Mouse (Mus musculus) lung, postnatal 0 days (tissue): ENCODE measurements around the gene Tomt. TPM values are rescaled to one million over a fixed set of nuclear protein-coding genes. Genes with fewer than 3 reads are reported as not detected.

ENCODE experiments used
- ATAC-seq: fragments of 200-750 bp; cut with Nextera tagmentation; 2 replicates; pipeline ENCODE4 v1.8.0; 2017; ENCODE audit warnings: moderate library complexity
- DNase-seq: peaks from one replicate; pipeline ENCODE4 v3.0.0-alpha.2; 2016; ENCODE audit warnings: low spot score
- H3K27ac ChIP-seq: fragments of 300-500 bp; sonication (generic); 2 replicates; pipeline ENCODE4 v1.5.1; 2014; ENCODE audit warnings: antibody characterized with exemption, mild to moderate bottlenecking, low read length, mixed read lengths
- H3K27me3 ChIP-seq: fragments of 300-500 bp; sonication (generic); replicated peaks from 2 replicates; pipeline ENCODE4 v1.6.1; 2014; ENCODE audit warnings: low read length, mixed read lengths; ENCODE audit not compliant: insufficient read depth
- H3K36me3 ChIP-seq: fragments of 300-500 bp; sonication (generic); 2 replicates; pipeline ENCODE4 v1.6.1; 2014; ENCODE audit warnings: low read length, mixed read lengths; ENCODE audit not compliant: insufficient read depth
- H3K4me1 ChIP-seq: fragments of 300-500 bp; sonication (generic); 2 replicates; pipeline ENCODE4 v1.6.1; 2014; ENCODE audit warnings: antibody characterized with exemption, low read depth, low read length, mixed read lengths; ENCODE audit not compliant: insufficient read depth
- H3K4me2 ChIP-seq: fragments of 300-500 bp; sonication (generic); replicated peaks from 2 replicates; pipeline ENCODE4 v1.6.1; 2014; ENCODE audit warnings: low read depth, mild to moderate bottlenecking, low read length, moderate library complexity, mixed read lengths
- H3K4me3 ChIP-seq: fragments of 300-500 bp; sonication (generic); 2 replicates; pipeline ENCODE4 v1.5.1; 2014; ENCODE audit warnings: low read depth, low read length
- H3K9ac ChIP-seq: fragments of 300-500 bp; sonication (generic); replicated peaks from 2 replicates; pipeline ENCODE4 v1.6.1; 2014; ENCODE audit warnings: low read depth, mild to moderate bottlenecking
- H3K9me3 ChIP-seq: fragments of 300-500 bp; sonication (generic); 2 replicates; pipeline ENCODE4 v1.6.1; 2016; ENCODE audit warnings: low read length, mixed read lengths
- CTCF ChIP-seq: IDR thresholded peaks from 2 replicates; pipeline ENCODE4 v1.5.1; 2016; ENCODE audit warnings: antibody characterized with exemption, mild to moderate bottlenecking
- EP300 ChIP-seq: IDR thresholded peaks from 2 replicates; pipeline ENCODE4 v1.6.1; 2016; ENCODE audit warnings: antibody characterized with exemption, mild to moderate bottlenecking, control low read depth
- WGBS: fragments of 180-500 bp; shearing (Covaris S2); extraction: QIAGEN DNeasy Blood & Tissue Kit; methylation state at CpG from one replicate; pipeline ENCODE4 v1.1.7; 2014; 5-methylcytosine and 5-hydroxymethylcytosine counted together
- polyA plus RNA-seq: library from polyadenylated mRNA; unstranded; fragments of >200 nt; fragmentation: Nextera tagmentation; extraction: Ambion mirVana; gene quantifications from 2 replicates; pipeline ENCODE4 v1.2.1, GENCODE M21; 2015

Tomt gene
- polyA plus RNA-seq, 1 experiment from 2014 or later = 0.05 TPM

DNA sequence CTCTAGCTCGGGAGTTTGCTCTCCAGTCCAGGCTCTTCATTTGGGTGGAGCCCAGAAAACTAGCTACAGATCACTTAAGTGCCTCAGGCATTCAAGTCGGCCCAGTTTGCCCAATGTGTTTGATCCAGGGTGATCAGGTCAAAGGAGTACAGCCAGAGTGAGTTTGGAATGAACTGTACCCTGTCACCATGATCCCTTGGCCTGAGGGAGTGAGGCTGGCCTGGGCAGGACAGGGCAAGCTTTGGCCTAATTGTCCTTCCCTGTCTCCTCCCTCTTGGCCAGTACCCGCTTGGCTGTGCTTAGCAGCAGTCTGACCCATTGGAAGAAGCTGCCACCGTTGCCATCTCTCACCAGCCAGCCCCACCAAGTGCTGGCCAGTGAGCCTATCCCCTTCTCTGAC lies 4.0 kb upstream of the Tomt start:
- Histone ChIP-seq H3K27me3 (no peaks in the 10 kb centered on the region), H3K36me3 (peaks cover 21% of the 10 kb centered on the region; the same call in 1 of the 2 replicates), H3K4me3 (no peak overlapping the region), H3K9me3 (no peaks in the 10 kb centered on the region), H3K9ac (no peak overlapping the region), H3K4me1 (peaks cover 6% of the 10 kb centered on the region; the same call in 1 of the 2 replicates), H3K27ac (no peak overlapping the region), H3K4me2 (no peak overlapping the region)
- ATAC-seq (no peak), DNase-seq (no peak)
- WGBS = 82% methylated on average over 4 of the region's 4 CpGs
- TF ChIP-seq CTCF (no peak), EP300 (no peak)

DNA sequence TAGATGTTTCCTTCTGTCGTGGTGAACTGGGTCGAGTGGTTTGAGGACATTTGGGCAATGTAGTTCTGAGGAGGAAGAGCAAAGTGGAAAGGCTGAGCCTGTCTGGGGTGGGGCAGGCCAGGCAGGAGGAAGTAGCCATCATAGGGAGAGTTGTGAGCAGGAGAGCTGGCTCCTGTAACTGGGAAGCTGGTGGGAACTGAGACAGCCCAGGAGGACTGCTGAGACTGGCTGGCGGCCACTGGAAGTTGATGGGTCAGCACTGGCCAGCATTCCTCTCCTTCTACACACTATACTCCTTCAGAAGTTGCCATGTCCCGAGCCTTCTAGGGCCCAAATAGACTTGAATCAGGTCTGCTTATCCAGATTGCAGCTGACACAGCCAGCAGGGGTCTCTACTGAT lies 2.2 kb upstream of the Tomt start:
- no peak overlapping the region for H3K4me3 ChIP-seq
- WGBS = 61% methylated on average over 4 of the region's 4 CpGs
- 0 out of 2 replicates have a peak overlapping the region, but pooled peaks have one; percentile 4 for H3K9ac ChIP-seq
- peak; percentile 46 for DNase-seq
- no peaks in the 10 kb centered on the region for H3K9me3 ChIP-seq
- peaks cover 20% of the 10 kb centered on the region; the same call in 1 of the 2 replicates for H3K36me3 ChIP-seq
- no peak for TF ChIP-seq EP300
- peak; percentile 45 for TF ChIP-seq CTCF
- H3K4me2 ChIP-seq = no peak overlapping the region
- no peak overlapping the region for H3K27ac ChIP-seq
- H3K27me3 ChIP-seq = no peaks in the 10 kb centered on the region
- H3K4me1 ChIP-seq = peaks cover 6% of the 10 kb centered on the region; the same call in 1 of the 2 replicates
- ATAC-seq = no peak

DNA sequence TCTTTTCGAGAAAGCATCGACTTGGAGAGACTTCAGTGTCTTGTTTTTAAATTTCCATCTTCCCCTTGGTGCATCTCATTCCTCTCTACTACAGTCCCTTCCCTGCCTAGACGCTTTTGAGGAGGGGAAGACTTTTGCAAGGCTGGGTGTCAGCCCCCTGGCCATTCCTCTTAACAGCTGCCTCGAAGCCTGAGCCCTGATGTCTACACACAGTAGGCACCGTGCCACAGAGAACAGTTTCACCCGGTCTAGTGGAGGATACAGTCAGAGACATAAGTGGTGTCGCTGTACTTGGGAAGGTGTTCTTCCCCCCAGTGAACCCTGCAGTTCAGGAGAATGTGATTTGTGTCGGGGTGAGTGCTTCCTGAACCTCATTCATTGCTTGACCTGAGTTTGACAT lies 537 bp upstream of the Tomt start:
- Histone ChIP-seq H3K4me2 (peak overlapping the region; percentile 59), H3K9me3 (no peaks in the 10 kb centered on the region), H3K4me3 (peak overlapping the region; percentile 79), H3K27ac (peak overlapping the region; percentile 98), H3K9ac (peak overlapping the region; percentile 90), H3K4me1 (peaks cover 6% of the 10 kb centered on the region; the same call in 1 of the 2 replicates), H3K27me3 (no peaks in the 10 kb centered on the region), H3K36me3 (peaks cover 6% of the 10 kb centered on the region; the same call in 1 of the 2 replicates)
- TF ChIP-seq EP300 (no peak), CTCF (no peak)
- DNase-seq = no peak
- no peak for ATAC-seq
- WGBS = 46% methylated on average over 8 of the region's 8 CpGs

DNA sequence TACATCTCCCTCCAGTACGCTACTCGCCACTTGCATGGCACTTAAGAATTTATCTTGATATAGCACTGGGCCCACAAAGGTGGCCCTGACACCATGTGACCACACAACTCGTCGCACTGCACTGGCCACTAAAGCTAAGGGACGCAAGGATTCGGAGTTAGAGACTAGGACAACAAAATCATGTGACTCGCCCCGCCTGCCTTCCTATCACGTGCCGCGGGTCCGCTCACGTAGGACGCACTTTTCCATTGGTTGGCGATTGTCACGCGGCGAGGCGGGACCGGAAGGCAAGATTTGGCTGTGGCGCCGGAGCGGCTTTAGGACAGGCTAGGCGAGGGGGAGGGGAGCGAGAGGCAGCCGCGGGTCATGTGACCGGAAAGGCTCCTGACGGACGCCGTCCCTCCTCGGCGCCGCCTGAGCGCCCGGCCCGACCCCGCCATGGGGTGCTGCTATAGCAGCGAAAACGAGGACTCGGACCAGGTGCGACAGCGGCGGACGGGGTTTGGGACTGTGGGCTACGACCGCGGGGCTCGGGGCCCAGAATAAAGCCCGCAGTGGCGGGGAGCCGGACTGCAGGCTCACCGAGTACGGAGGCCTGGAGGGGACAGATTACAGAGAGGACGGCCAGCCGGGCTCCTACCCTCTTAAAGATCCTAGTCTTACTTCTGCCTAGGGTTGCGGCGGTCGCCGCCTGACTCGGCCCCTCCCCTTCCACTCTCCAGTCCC lies 435 bp downstream of the Tomt start, which contains the start of gene Lamtor1:
Gene Lamtor1 (plus strand): TSS at position 344 of the 726 bp plus-strand sequence.
- H3K36me3 ChIP-seq = peaks cover 6% of the 10 kb centered on the region; the same call in 1 of the 2 replicates
- ATAC-seq (peak; percentile 98), DNase-seq (peak; percentile 100)
- no peaks in the 10 kb centered on the region for H3K9me3 ChIP-seq
- H3K27ac ChIP-seq = peak within 1 kb of the TSS; percentile 98
- H3K4me1 ChIP-seq = peaks cover 6% of the 10 kb centered on the region; the same call in 1 of the 2 replicates
- TF ChIP-seq EP300 (peak; percentile 49; the same call in 1 of the 2 replicates), CTCF (no peak)
- under 1% methylated on average over 55 of the region's 61 CpGs for WGBS
- H3K9ac ChIP-seq = peak within 1 kb of the TSS; percentile 90
- H3K27me3 ChIP-seq = no peaks in the 10 kb centered on the region
- peak within 1 kb of the TSS; percentile 59 for H3K4me2 ChIP-seq
- H3K4me3 ChIP-seq = peak within 1 kb of the TSS; percentile 79

DNA sequence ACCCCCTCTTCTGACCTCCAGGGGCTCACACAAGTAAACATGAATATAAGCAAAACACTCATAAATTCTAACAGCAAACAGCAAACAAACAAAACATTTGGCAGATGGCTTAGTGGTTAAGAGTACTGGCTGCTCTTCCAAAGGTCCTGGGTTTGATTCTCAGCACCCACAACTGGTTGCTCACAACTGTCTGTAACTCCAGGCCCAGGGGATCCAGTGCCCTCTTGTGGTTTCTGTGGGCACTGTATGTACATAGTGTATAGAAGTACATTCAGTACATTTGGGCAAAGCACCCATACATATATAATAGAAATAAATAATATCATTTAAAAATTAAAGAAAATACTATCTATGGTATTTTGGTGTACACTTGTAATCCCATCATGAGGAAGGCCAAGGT lies 3.3 kb downstream of the Tomt start:
- peaks cover 6% of the 10 kb centered on the region; the same call in 1 of the 2 replicates for H3K4me1 ChIP-seq
- H3K9ac ChIP-seq = no peak overlapping the region
- no peaks in the 10 kb centered on the region for H3K9me3 ChIP-seq
- TF ChIP-seq CTCF (peak; percentile 24; the same call in 1 of the 2 replicates), EP300 (no peak)
- H3K27ac ChIP-seq = no peak overlapping the region
- H3K4me3 ChIP-seq = no peak overlapping the region
- H3K36me3 ChIP-seq = no peaks in the 10 kb centered on the region
- H3K4me2 ChIP-seq = no peak overlapping the region
- ATAC-seq (no peak), DNase-seq (no peak)
- no peaks in the 10 kb centered on the region for H3K27me3 ChIP-seq

DNA sequence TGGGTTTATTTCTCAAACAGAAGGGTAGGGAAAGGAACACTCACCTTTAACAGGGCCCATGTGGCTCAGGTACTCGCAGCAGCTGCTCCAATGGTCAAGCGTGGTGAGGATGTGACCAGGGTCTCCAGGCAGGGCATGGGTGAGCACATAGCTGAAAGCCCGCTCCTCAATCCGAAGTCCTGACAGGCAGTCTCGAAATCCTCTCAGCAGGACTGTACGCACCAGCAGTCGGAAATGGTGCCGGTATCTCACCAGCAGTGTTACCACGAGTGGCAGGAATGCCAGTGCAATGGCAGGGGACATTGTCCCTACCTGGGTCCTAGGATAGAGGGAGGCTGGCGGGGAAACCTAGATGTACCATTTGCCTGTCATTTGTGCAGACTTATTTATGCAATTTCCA lies 4.2 kb downstream of the Tomt start:
- Histone ChIP-seq H3K27me3 (no peaks in the 10 kb centered on the region), H3K27ac (no peak overlapping the region), H3K9me3 (no peaks in the 10 kb centered on the region), H3K4me1 (peaks cover 6% of the 10 kb centered on the region; the same call in 1 of the 2 replicates), H3K9ac (no peak overlapping the region), H3K4me3 (no peak overlapping the region), H3K36me3 (no peaks in the 10 kb centered on the region), H3K4me2 (no peak overlapping the region)
- 93% methylated on average over 10 of the region's 10 CpGs for WGBS
- DNase-seq (no peak), ATAC-seq (no peak)
- no peak for TF ChIP-seq CTCF
- TF ChIP-seq EP300 = no peak
